Mouse (Mus musculus): ENCODE results near the gene Hoxb8. TPM values are rescaled to one million over a fixed set of nuclear protein-coding genes. Genes with fewer than 3 reads are reported as not detected.
A peak's percentile ranks its signal among the peaks of the same experiment; 100 is the strongest.

Gene Hoxb8
- polyA plus RNA-seq, 1 experiment from 2014 or later = not detected

DNA sequence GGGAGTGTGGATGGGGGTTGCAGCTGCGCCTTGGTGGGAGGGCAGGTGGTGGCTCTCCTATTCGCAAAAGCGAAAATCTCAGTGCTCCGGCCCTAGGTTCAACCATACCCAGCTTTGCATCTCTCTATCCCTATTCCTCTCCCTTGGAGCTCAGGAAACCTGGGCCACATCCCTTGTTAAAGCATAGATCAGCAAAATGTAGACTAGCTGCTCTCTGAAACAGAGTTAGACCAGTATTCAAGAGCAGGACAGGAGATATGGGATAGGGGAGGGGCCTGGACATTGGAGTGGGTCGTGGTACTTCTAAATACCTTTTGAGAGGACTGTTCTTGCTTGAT is 33.6 kb downstream of the Hoxb8 start:
- Histone ChIP-seq H3K27me3 (replicated peaks) (peaks cover 100% of the 10 kb centered on the region), H3K27ac (peak overlapping the region; percentile 34), H3K4me2 (peak overlapping the region; percentile 15), H3K9ac (no peak overlapping the region), H3K9me3 (replicated peaks) (no peaks in the 10 kb centered on the region), H3K4me1 (peaks cover 12% of the 10 kb centered on the region; the same call in 1 of the 2 replicates), H3K4me3 (peak overlapping the region; percentile 10; the same call in 1 of the 2 replicates), H3K36me3 (no peaks in the 10 kb centered on the region)
- ATAC-seq = no peak
- WGBS (ENCODE audit: insufficient replicate concordance) = 27% methylated on average over 5 of the region's 5 CpGs

GRCm38 (mm10) chr11:96316696-96317607 is 35.2 kb downstream of the Hoxb8 start:
- no peak overlapping the region for H3K4me2 ChIP-seq
- WGBS (ENCODE audit: insufficient replicate concordance) = 17% methylated on average over 18 of the region's 18 CpGs
- no peak overlapping the region for H3K9ac ChIP-seq
- no peak overlapping the region for H3K4me3 ChIP-seq
- no peak for ATAC-seq
- H3K9me3 ChIP-seq (replicated peaks) = no peaks in the 10 kb centered on the region
- H3K27ac ChIP-seq = no peak overlapping the region
- no peaks in the 10 kb centered on the region for H3K36me3 ChIP-seq
- H3K27me3 ChIP-seq (replicated peaks) = peaks cover 99% of the 10 kb centered on the region
- peaks cover 4% of the 10 kb centered on the region; the same call in 1 of the 2 replicates for H3K4me1 ChIP-seq

GRCm38 (mm10) chr11:96317608-96318367 is 36.1 kb downstream of the Hoxb8 start, which contains the start of gene Hoxb4:
Gene Hoxb4, plus strand, starts transcription at chr11:96318267.
- WGBS (ENCODE audit: insufficient replicate concordance) = 5% methylated on average over 28 of the region's 28 CpGs
- no peaks in the 10 kb centered on the region for H3K36me3 ChIP-seq
- ATAC-seq = no peak
- peaks cover 99% of the 10 kb centered on the region for H3K27me3 ChIP-seq (replicated peaks)
- peak within 1 kb of the TSS; percentile 57 for H3K4me3 ChIP-seq
- no peaks in the 10 kb centered on the region for H3K4me1 ChIP-seq
- peak within 1 kb of the TSS; percentile 62 for H3K9ac ChIP-seq
- peak within 1 kb of the TSS; percentile 68 for H3K4me2 ChIP-seq
- H3K9me3 ChIP-seq (replicated peaks) = no peaks in the 10 kb centered on the region
- H3K27ac ChIP-seq = peak within 1 kb of the TSS; percentile 78

DNA sequence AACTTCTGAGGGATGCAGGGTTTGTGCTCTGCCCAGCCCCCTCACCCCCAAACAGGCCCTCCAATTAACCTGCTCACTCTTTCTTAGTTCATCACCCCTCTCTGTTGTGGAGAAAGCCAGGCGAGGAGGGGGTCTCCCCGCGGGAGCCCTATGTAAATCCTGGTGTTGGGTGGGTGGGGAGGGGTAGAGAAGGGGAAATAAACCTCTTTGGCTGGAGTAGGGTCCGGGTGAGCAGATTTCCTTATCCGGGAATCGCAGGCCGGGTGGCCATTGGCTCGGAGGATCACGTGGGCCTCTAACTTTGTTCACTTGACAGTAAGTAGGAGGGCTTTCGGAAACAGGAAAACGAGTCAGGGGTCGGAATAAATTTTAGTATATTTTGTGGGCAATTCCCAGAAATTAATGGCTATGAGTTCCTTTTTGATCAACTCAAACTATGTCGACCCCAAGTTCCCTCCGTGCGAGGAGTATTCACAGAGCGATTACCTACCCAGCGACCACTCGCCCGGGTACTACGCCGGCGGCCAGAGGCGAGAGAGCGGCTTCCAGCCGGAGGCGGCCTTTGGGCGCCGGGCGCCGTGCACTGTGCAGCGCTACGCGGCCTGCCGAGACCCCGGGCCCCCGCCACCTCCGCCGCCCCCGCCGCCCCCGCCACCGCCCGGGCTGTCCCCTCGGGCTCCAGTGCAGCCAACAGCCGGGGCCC is 36.8 kb downstream of the Hoxb8 start:
- Histone ChIP-seq H3K9ac (peak overlapping the region; percentile 62), H3K4me3 (peak overlapping the region; percentile 57), H3K9me3 (replicated peaks) (no peaks in the 10 kb centered on the region), H3K36me3 (no peaks in the 10 kb centered on the region), H3K27ac (peak overlapping the region; percentile 78), H3K4me2 (peak overlapping the region; percentile 68), H3K4me1 (no peaks in the 10 kb centered on the region), H3K27me3 (replicated peaks) (peaks cover 99% of the 10 kb centered on the region)
- under 1% methylated on average over 44 of the region's 45 CpGs for WGBS (ENCODE audit: insufficient replicate concordance)
- ATAC-seq = no peak

GRCm38 (mm10) chr11:96319071-96319902 is 37.6 kb downstream of the Hoxb8 start:
- H3K4me3 ChIP-seq = peak overlapping the region; percentile 57
- ATAC-seq = no peak
- H3K36me3 ChIP-seq = no peaks in the 10 kb centered on the region
- under 1% methylated on average over 28 of the region's 34 CpGs for WGBS (ENCODE audit: insufficient replicate concordance)
- H3K27me3 ChIP-seq (replicated peaks) = peaks cover 99% of the 10 kb centered on the region
- no peaks in the 10 kb centered on the region for H3K9me3 ChIP-seq (replicated peaks)
- H3K27ac ChIP-seq = peak overlapping the region; percentile 78
- H3K4me2 ChIP-seq = peak overlapping the region; percentile 68
- H3K9ac ChIP-seq = peak overlapping the region; percentile 62
- H3K4me1 ChIP-seq = no peaks in the 10 kb centered on the region

DNA sequence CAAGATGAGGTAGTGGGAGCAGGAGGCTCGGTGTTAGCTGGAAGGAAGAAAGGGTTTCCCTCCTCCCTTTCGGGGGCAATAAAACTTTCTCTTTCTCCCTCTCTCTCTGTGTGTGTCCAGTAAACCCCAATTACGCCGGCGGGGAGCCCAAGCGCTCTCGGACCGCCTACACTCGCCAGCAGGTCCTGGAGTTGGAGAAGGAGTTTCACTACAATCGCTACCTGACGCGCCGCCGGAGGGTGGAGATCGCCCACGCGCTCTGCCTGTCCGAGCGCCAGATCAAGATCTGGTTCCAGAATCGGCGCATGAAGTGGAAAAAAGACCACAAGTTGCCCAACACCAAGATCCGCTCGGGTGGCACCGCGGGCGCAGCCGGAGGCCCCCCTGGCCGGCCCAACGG is 38.2 kb downstream of the Hoxb8 start:
- H3K9me3 ChIP-seq (replicated peaks) = no peaks in the 10 kb centered on the region
- 2% methylated on average over 29 of the region's 29 CpGs for WGBS (ENCODE audit: insufficient replicate concordance)
- peak overlapping the region; percentile 57 for H3K4me3 ChIP-seq
- no peaks in the 10 kb centered on the region for H3K36me3 ChIP-seq
- peak overlapping the region; percentile 68 for H3K4me2 ChIP-seq
- ATAC-seq = no peak
- no peaks in the 10 kb centered on the region for H3K4me1 ChIP-seq
- H3K27ac ChIP-seq = peak overlapping the region; percentile 78
- peaks cover 99% of the 10 kb centered on the region for H3K27me3 ChIP-seq (replicated peaks)
- H3K9ac ChIP-seq = peak overlapping the region; percentile 53

DNA sequence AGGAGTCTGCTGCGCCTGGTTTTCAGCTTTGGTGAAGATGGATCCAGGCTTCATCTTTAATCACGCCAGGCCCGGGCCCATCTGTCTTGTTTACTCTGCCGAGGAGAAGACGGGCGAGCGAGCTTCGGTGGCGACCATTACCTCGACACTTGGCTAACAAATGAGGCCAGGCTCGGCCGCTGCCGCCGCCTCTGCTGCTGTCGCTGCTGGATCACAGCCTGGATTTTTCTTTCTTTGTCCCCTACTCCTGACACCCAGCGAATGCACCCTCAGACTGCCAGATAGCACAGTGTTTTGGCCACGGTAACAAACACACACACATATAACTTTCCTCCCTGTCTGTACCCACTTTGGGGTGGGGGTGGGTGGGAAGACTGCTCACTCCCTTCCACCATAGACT is 39.0 kb downstream of the Hoxb8 start:
- Histone ChIP-seq H3K4me2 (peak overlapping the region; percentile 68), H3K9me3 (replicated peaks) (no peaks in the 10 kb centered on the region), H3K9ac (peak overlapping the region; percentile 27; the same call in 1 of the 2 replicates), H3K36me3 (no peaks in the 10 kb centered on the region), H3K4me1 (no peaks in the 10 kb centered on the region), H3K4me3 (peak overlapping the region; percentile 11; the same call in 1 of the 2 replicates), H3K27me3 (replicated peaks) (peaks cover 99% of the 10 kb centered on the region), H3K27ac (peak overlapping the region; percentile 67)
- ATAC-seq = no peak
- WGBS (ENCODE audit: insufficient replicate concordance) = 21% methylated on average over 17 of the region's 17 CpGs

- Histone ChIP-seq H3K27ac (no peak overlapping the region), H3K27me3 (replicated peaks) (peaks cover 99% of the 10 kb centered on the region), H3K4me1 (no peaks in the 10 kb centered on the region), H3K9ac (no peak overlapping the region), H3K4me3 (no peak overlapping the region), H3K36me3 (no peaks in the 10 kb centered on the region), H3K4me2 (no peak overlapping the region), H3K9me3 (replicated peaks) (no peaks in the 10 kb centered on the region)
- no peak for ATAC-seq
- WGBS (ENCODE audit: insufficient replicate concordance) = 54% methylated on average over 5 of the region's 5 CpGs
These were observed 40.1 kb downstream of the Hoxb8 start for GRCm38 (mm10) chr11:96321846-96322245.

DNA sequence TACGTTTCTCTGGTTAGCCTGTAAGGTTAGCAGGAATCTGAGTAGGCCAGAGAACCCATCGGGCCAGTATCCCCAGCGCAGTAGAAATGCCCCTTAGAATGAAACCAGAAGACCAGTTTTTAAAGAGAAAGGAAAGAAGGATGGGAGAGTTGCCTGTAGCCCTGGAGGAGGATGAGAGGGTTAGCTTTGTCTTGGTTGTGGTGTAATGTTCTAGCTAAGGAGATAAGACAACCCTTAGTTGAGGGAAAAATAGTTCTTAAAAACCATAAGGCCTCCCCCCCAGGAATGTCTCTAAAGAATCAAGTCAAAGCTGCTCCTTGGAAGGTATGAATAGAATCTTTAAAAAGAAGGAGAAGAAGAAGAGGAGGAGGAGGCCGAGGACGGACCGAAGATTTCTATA is 41.0 kb downstream of the Hoxb8 start:
- H3K4me2 ChIP-seq = 0 out of 2 replicates have a peak overlapping the region, but pooled peaks have one; percentile 8
- no peaks in the 10 kb centered on the region for H3K36me3 ChIP-seq
- H3K4me1 ChIP-seq = no peaks in the 10 kb centered on the region
- peaks cover 99% of the 10 kb centered on the region for H3K27me3 ChIP-seq (replicated peaks)
- H3K4me3 ChIP-seq = no peak overlapping the region
- H3K27ac ChIP-seq = 0 out of 2 replicates have a peak overlapping the region, but pooled peaks have one; percentile 32
- H3K9ac ChIP-seq = no peak overlapping the region
- no peak for ATAC-seq
- WGBS (ENCODE audit: insufficient replicate concordance) = 43% methylated on average over 6 of the region's 6 CpGs
- no peaks in the 10 kb centered on the region for H3K9me3 ChIP-seq (replicated peaks)

GRCm38 (mm10) chr11:96323154-96323553 is 41.4 kb downstream of the Hoxb8 start, which contains the start of gene Hoxb3:
Gene Hoxb3, plus strand, starts transcription at chr11:96323326.
- no peaks in the 10 kb centered on the region for H3K36me3 ChIP-seq
- peaks cover 99% of the 10 kb centered on the region for H3K27me3 ChIP-seq (replicated peaks)
- H3K9me3 ChIP-seq (replicated peaks) = no peaks in the 10 kb centered on the region
- no peak within 1 kb of the TSS for H3K9ac ChIP-seq
- peak within 1 kb of the TSS; percentile 53 for H3K27ac ChIP-seq
- H3K4me3 ChIP-seq = no peak within 1 kb of the TSS
- no peaks in the 10 kb centered on the region for H3K4me1 ChIP-seq
- 0 out of 2 replicates have a peak within 1 kb of the TSS, but pooled peaks have one; percentile 8 for H3K4me2 ChIP-seq
- WGBS (ENCODE audit: insufficient replicate concordance) = 54% methylated on average over 10 of the region's 10 CpGs
- ATAC-seq = no peak

DNA sequence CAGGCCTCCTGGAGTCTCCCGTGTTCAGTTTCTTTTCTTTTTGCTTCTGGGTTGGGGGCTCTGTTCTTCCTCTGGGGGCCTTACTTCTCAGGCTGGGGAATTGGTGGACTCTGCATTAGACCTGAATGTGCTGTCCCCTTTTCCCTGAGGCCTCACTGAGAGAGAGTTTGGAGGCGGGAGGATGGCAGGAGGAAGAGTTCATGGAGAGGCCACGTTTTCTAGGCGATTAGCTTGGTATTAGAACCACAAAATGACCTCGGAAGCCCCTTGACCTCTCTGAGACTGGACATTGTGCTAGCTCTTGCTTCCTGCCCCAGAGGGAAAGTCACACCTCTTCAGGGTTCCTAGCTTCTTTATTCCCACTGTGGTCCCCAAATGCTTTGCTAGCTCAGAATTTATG is 42.4 kb downstream of the Hoxb8 start:
- peak overlapping the region; percentile 53 for H3K27ac ChIP-seq
- 18% methylated on average over 5 of the region's 5 CpGs for WGBS (ENCODE audit: insufficient replicate concordance)
- no peaks in the 10 kb centered on the region for H3K36me3 ChIP-seq
- H3K4me2 ChIP-seq = no peak overlapping the region
- peaks cover 99% of the 10 kb centered on the region for H3K27me3 ChIP-seq (replicated peaks)
- no peaks in the 10 kb centered on the region for H3K4me1 ChIP-seq
- no peak for ATAC-seq
- H3K4me3 ChIP-seq = no peak overlapping the region
- no peaks in the 10 kb centered on the region for H3K9me3 ChIP-seq (replicated peaks)
- H3K9ac ChIP-seq = no peak overlapping the region

All from liver, embryonic 12.5 days (tissue).